Mouse (Mus musculus) B cell, adult 2 months (primary cell): ENCODE results near the gene Ajm1.

ENCODE experiments used
- DNase-seq, 2 experiments: peaks; one replicate each; pipeline ENCODE4 v3.0.0; 2022

Ajm1 gene

GRCm38 (mm10) chr2:25581294-25581864 lies at the start of gene Ajm1:
Gene Ajm1 (minus strand): TSS chr2:25581757.
- peak; percentile 81 to 82 for DNase-seq

GRCm38 (mm10) chr2:25628738-25629137 lies 47.2 kb upstream of the Ajm1 start:
- DNase-seq, result no peak

GRCm38 (mm10) chr2:25627811-25628210 lies 46.3 kb upstream of the Ajm1 start, which contains the start of gene Fcna:
Gene Fcna (minus strand): TSS chr2:25628030.
- no peak for DNase-seq

- no peak for DNase-seq
Measured at GRCm38 (mm10) chr2:25625986-25626385, 44.4 kb upstream of the Ajm1 start.

GRCm38 (mm10) chr2:25621229-25622200 lies 40.0 kb upstream of the Ajm1 start, which contains the start of gene Tmem141:
Gene Tmem141 (minus strand): TSS chr2:25622005.
- peak; percentile 72 for DNase-seq

- no peak for DNase-seq
Measured at GRCm38 (mm10) chr2:25620852-25621228, 39.3 kb upstream of the Ajm1 start.

GRCm38 (mm10) chr2:25620386-25620785 lies 38.8 kb upstream of the Ajm1 start:
- no peak for DNase-seq

GRCm38 (mm10) chr2:25617578-25617977 lies 36.0 kb upstream of the Ajm1 start, which contains the start of gene Ccdc183:
Gene Ccdc183 (minus strand): TSS chr2:25617678.
- DNase-seq, result no peak

- DNase-seq, result no peak
Measured at GRCm38 (mm10) chr2:25616398-25616797, 34.8 kb upstream of the Ajm1 start.

- DNase-seq, result no peak
Measured at GRCm38 (mm10) chr2:25608671-25609070, 27.1 kb upstream of the Ajm1 start.

GRCm38 (mm10) chr2:25607761-25608622 lies 26.4 kb upstream of the Ajm1 start, which contains the start of gene Rabl6:
Gene Rabl6 (minus strand): TSS chr2:25608521.
- peak; percentile 86 to 89 for DNase-seq

GRCm38 (mm10) chr2:25602526-25602925 lies 21.0 kb upstream of the Ajm1 start:
- no peak for DNase-seq

GRCm38 (mm10) chr2:25600037-25600436 lies 18.5 kb upstream of the Ajm1 start:
- no peak for DNase-seq

GRCm38 (mm10) chr2:25598749-25599148 lies 17.2 kb upstream of the Ajm1 start:
- DNase-seq, result no peak

- DNase-seq, result no peak
Measured at GRCm38 (mm10) chr2:25596765-25597510, 15.4 kb upstream of the Ajm1 start.

- peak; percentile 31 to 40 for DNase-seq
Measured at GRCm38 (mm10) chr2:25591863-25592262, 10.3 kb upstream of the Ajm1 start.

- no peak for DNase-seq
Measured at GRCm38 (mm10) chr2:25588227-25588907, 6.8 kb upstream of the Ajm1 start.

GRCm38 (mm10) chr2:25587290-25587689 lies 5.7 kb upstream of the Ajm1 start:
- DNase-seq, result no peak

- no peak for DNase-seq
Measured at GRCm38 (mm10) chr2:25585601-25586000, 4.0 kb upstream of the Ajm1 start.

- DNase-seq, result no peak
Measured at GRCm38 (mm10) chr2:25584856-25585255, 3.3 kb upstream of the Ajm1 start.

- DNase-seq, result no peak
Measured at GRCm38 (mm10) chr2:25584152-25584551, 2.6 kb upstream of the Ajm1 start.
